Mouse (Mus musculus): ENCODE measurements around the gene Samd8.

Gene Samd8

DNA sequence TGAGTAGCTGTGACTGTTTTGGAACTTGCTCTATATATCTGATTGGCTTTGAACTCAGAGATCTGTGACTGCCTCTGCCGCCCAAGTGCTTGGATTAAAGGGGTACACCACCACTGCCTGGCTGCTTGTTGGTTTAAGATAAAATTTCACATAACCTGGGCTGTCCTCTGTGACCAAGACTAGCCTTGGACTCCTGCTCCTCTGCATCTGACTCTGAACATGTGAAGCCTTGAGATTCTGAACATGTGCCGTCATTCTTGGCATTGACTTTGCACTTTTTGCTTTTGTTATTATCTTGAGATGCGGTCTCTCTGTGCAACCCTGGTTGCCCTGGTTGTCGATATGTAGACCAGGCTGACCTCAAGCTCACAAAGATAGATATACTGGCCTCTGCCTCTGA, 41.4 kb downstream of the Samd8 start:
- in situ Hi-C loops (cut with MseI, MboI): no loop called here

DNA sequence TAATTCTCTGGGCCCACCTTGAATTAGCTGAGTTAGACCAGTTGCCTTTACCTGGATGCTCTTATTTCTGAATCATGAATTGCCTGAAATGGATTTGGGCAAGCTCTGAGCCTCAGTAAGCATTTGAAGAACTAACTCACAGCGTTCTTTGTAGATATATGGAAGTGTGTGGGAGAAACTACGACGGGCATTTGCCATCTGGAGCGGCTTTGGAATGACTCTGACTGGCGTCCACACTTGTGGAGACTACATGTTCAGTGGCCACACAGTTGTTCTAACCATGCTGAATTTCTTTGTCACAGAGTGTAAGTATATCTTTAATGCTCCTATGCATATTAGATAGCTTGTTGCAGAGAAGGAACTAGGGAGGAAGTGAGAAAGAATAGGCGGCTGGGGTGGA, 41.9 kb downstream of the Samd8 start:
- in situ Hi-C loops (cut with MseI, MboI): no loop called here

DNA sequence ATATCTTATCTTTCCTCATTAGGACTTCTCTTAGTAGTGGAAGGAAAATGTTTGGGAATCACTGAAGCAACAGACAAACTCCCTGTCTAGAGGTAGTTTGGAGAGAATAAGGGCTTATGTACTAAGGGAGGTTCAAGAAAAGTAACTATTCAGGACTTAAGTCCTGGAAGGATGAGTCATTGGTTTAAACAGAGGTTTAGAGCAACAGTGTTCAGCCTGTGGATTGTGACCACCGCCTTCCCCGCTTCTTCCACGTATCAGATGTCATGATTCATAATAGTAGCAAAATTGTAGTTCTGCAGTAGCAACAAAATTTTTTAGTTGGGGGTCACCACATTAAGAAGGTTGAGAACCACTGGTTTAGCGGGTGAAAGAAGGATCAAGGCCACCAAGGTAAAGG, 50.3 kb downstream of the Samd8 start:
- in situ Hi-C loops (cut with MseI, MboI): no loop called here

DNA sequence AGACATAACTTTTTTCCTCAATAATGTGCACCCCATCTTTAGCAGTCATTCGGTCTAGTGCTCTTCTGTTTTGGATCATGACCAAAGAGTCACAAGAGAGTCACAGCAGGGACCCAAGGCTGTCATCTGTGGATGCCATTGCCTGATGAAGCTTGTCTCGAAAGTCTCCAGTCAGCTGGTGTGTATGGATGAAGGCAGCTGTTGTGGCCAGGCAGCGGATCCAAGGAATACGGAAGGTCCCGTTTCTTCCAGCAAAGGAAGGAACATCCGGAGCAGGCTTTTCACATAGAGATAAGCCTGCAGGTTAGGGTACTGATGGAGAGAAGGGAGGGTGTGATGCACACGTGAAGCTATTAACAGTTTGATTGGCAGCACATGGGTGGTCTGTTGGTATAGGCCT, 51.3 kb downstream of the Samd8 start:
- in situ Hi-C loops (cut with MseI, MboI): no loop called here

DNA sequence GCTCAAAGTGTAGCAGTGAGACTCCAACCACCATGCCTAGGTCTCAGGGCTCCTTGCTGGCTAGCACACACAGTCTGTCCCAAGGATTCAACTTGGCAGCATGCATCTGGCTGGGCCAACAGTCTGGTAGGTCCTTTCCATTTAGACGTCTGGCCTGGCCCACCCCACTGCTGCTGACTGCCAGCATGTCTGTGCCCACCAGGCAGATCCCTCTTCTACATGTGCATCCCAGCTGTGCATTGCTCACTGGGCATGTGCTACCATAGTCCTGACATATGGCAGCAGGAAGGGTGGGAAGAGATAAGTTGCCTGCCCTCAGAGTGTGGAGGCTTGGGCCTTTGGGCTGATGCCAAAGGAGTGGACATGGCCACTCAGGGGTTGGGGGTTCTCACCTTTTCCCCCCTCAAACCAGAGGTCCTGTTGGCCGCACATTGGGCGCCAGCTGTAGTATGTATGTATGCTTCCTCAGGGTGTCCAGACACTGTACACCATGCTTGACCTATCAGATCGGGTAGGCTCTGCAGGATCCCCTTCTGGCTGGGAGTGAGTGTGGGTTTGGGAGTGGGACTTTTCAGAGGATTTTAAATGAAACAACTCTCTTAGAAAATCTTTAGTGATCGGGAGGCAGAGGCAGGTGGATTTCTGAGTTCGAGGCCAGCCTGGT, 52.3 kb downstream of the Samd8 start:
- in situ Hi-C loops (cut with MseI, MboI): no loop called here

DNA sequence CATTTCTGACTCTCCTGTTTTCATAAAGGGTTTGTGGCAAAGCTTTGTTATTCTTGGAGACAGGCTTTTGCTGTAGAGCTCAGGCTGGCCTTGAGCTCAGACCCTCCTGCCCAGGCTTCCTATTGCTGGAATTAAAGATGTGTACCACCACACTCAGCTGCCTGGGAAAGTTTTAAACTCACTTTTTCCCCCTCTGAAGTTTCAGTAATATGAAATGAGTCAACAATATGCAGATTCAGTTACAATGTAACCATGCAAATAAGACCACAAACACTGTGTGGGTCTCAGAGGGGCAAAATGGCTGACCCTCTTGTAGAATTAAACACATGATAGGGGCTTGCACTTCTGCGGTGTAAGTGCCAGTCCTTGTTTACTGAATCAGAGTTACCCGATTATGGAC, 55.9 kb downstream of the Samd8 start:
- in situ Hi-C loops (cut with MseI, MboI): no loop called here

DNA sequence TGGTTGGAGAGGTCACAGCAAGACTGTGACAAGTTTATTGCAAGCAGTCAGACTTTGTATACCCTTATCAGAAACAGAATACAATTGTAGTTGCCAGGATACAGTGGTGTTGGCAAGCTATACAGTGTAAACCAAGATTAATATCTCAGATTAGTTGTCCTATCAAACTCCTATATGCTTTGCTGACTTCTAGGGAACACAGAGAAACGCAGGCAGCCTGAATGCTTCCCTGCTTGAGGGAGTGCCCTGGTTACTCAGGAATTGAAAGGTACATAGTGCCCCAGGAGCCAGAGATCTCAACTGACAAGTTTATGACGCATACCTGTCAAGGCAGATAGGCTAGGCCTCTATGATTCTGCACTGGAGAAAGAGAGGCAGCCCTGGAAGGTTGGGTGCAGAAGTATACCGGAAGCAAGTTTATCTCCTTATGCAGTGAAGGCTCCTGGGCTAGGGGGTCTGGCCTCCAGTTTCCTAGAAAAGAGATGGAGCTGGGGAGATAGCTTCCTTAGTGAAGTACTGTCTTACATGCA, 56.4 kb downstream of the Samd8 start:
- in situ Hi-C loops (cut with MseI, MboI): no loop called here

DNA sequence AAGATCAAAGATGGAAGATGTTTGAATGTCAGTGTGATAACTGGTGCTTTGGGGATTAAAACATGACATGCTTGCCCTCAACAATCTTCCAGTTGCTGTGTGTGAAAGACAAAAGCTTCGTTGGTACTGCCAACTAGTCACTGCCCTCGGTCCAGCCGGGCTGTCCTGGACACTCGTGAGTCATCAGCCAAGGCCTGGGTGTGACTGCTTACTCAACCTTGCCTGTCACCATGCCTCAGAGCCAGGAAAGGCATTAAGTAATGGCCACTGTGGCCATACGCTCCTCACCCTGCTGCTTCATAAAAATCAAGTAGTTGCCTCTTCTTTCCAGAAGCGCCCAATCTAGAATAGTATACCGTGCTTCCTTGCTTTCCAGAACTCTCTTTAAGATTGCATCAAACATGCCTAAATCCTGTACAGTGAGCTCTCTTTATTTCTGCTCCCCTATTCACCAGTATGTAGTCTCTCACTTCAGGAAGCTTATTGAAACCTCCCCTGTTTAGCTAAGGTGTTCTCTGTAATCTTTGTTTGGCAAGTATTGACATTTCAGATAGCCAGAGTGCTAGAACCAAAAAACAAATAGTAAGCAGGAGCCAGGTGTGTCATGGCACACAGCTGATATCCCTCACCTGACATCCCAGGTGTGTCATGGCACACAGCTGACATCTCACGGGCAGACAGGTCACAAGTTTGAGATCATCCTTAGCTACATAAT, 58.0 kb downstream of the Samd8 start:
- in situ Hi-C loops (cut with MseI, MboI): no loop called here

DNA sequence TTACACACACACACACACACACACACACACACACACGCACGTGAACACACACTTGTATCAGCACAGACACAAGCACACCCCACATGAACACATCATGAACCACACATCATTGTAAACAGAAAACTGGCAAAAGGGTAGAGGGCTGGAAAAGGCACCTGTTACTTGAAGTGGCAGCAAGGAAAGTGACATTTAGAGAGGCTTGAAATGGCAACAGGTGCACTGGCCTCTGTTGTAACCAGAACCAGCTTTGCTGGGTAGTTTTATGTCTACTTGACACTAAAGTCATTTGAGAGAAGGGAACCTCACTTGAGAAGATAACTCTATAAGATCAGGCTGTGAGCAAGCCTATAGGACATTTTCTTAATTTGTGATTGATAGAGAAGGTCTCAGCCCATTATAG, 59.1 kb downstream of the Samd8 start:
- in situ Hi-C loops (cut with MseI, MboI): no loop called here

DNA sequence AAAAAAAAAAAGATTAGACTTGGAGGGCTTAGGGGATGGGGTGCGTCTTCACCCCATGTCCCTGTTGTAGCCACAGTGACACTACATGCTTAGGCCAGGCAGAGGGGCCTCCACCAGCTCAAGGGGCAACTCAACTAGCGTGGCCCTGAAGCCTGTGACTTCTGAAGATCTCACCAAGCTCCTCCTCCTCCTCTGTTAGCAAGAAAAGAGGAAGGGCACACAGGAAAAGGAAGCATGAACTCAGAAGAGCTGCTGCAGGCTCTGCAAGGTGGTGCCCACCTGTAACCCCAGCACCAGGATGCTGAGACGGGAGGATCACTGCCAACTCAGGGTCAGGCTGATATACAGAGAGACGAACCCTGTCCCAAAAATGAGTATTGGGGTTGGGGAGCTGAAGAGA, 61.0 kb downstream of the Samd8 start:
- in situ Hi-C loops (cut with MseI, MboI): no loop called here

DNA sequence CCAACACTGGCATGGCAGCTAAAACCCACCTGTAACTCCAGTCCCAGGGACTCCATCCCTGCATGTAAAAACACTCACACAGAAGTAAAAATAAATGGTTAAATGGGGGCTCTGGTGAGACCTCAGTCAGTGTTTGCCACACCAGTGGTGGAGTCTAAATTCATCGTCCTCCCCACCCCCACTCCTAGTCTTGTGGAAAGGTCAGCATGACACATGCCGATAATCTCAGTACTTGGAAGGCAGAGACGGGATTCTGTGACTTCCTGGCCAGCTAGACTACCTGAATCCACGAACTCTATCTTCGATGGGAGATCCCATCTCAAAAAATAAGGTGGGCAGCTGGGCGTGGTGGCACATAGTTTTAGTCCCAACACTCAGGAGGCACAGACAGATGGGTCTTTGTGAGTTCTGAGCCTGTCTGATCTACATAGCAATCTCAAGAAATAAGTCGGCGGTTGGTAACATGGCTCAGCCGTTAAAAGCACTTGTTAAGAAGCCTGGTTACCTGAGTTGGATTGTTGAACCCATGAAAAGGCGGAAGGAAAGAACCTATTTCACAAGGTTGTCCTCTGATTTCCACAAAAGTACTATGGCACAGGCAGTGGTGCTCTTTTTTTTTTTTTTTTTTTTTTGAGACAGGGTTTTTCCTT, 61.5 kb downstream of the Samd8 start:
- in situ Hi-C loops (cut with MseI, MboI): no loop called here

DNA sequence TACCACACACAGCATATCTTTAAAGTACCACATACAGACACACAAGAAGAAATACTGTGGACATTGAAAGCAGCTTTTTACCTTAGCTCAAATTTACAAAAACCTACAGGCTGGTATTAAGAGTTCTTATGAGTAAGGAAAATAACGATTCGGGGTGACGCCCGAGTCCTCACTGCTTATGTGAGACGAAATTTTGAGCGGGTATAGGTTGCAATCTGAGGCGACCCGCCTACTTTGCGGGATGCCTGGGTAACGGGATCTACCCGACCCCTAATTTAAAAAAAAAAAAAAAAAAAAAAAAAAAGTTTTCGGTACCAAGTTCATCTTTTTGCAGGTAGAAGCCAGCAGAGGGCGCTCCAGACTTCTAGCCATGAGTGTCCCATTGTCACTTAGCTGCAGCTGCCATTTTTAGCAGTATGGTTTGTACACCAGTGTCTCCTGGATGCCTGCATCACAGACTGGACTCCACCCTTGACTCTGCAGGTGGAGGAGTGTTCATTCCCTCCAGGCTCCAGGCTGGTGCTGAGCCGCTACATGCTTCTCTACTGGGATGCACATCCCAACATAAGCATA, 62.3 kb downstream of the Samd8 start:
- in situ Hi-C loops (cut with MseI, MboI): no loop called here

DNA sequence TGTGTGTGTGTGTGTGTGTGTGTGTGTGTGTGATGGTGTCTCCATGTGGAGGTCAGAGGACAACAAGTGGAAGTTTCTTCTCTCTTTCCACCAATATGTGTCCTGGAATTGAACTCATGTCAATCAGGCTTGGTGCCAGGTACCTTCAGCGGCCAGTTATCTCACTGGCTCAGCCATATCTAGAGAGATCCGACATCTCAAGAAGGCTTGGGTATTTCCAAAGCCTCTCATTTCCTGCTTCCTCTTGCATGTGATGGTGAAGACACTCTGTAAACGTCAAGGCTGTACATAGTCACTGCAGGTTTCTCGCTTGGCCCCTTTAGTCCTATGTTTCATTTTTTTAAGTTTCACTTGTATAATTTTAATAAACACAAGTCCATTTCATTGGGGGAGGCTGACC, 62.9 kb downstream of the Samd8 start:
- in situ Hi-C loops (cut with MseI, MboI): no loop called here

DNA sequence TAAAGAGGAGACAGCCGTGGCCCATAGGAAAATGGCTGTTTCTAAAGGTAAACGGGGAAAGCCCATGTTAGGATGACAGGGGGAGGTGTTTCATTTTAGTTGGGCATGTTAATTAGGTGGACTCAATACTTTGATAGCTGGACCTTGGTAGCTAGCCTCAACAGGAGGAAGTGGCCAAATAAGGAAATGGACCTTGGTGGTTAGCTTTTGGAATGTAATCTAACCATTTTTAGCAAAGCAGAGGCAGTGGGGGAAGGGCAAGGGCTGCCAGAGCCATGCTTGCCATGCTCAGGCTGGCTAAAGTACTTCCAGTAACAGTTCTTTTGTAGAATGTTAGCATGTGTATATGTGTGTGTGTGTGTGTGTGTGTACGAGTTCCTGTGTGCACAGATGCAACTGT, 63.5 kb downstream of the Samd8 start:
- in situ Hi-C loops (cut with MseI, MboI): no loop called here

DNA sequence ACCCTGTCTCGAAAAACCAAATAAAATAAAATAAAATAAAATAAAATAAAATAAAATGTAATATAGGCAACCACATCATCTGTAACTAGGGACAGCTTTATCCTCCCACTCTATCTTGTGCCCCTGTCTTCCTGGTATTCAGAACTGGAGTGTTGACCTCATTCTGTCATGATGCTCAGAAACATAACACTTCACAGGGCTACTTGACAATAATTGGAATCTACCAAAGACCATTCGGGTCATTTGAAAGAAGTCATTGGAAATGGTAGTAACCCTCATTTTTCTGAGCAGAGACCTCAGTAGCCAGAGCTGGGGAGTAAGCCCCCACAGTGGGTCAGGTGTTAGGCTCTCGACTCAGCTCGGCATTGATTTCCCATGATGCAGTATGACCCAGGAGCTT, 64.3 kb downstream of the Samd8 start:
- in situ Hi-C loops (cut with MseI, MboI): no loop called here

DNA sequence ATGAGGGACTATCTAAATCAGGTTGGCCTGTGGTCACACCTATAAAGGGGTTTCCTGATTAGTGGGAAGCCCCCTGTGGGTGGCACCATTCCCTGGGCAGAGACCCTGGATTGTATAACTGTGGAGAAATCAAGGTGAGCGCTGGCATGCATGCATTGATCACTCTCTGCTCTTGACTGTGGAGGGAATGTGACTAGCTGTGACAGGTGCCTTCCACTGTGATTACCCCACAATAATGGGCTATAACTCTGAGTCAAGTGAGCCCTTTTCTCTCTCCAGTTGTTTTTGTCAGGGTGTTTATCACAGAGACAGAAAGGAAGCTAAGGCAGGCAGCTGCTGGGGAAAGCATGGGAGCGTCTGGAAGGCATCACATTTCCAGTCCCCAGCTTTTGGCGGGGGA, 65.9 kb downstream of the Samd8 start:
- in situ Hi-C loops (cut with MseI, MboI): no loop called here

DNA sequence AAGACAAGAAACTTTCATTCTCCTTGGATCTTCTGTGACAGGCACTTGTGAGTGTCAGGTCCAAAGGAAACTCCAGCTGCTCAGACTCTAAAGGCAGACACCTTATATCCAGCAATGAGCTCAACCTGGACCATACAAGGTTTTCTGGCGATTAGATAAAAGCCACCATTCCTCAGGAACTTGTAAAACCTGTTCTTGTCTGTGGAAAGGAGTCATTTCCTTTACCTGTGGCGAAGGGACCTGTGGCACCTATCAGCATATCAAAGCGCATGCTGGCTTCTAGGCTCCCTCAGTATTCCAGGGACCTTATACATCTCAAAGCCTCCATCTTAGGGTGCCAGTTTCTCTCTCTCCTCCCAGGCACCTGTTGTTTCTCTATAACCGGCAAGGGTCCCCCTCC, 67.1 kb downstream of the Samd8 start:
- in situ Hi-C loops (cut with MseI, MboI): no loop called here

DNA sequence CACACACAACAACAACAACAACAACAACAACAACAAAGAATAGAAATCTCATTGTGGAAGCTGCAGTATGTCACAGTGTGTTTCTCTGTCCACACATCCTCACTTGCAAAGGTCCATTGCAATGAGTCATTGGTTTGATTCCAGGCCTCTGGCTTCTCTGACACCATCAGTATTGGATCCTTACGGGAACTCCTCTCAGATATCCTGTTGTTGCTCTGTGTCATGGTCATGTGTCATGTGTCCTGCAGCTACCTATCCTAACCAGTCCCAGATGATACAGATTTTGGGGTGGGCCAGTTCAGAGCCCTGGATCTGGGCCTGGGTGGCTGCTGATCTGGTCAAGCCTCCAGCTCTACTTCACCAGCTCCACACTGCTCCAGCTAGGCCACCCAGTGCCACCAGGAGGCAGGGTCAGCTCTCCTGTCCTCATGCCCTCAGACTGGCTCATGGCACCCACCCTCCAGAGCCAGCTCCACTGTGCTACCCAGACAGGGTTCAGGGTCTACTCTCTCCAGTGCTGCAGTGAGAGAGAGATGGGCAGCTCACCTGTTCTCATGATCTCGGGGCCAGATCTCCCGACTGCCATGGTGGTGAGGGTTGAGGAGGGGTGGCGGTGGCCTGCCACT, 70.7 kb downstream of the Samd8 start:
- in situ Hi-C loops (cut with MseI, MboI): no loop called here

DNA sequence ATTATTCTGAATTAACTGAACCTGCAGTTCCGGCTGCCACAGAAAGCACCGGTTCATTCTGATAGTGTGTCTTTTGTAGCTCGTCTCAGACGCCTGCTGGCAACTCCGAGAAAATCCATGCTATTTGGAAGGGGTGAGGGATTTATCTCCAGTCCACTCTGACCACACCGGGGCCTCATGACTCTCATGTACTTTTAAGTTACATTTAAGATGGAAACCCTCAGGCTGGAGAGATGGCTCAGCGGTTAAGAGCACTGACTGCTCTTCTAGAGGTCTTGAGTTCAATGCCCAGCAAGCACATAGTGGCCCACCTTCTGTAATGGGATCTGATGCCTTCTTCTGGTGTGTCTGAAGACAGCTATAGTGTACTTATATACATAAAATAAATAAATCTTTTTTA, 72.0 kb downstream of the Samd8 start:
- in situ Hi-C loops (cut with MseI, MboI): no loop called here

DNA sequence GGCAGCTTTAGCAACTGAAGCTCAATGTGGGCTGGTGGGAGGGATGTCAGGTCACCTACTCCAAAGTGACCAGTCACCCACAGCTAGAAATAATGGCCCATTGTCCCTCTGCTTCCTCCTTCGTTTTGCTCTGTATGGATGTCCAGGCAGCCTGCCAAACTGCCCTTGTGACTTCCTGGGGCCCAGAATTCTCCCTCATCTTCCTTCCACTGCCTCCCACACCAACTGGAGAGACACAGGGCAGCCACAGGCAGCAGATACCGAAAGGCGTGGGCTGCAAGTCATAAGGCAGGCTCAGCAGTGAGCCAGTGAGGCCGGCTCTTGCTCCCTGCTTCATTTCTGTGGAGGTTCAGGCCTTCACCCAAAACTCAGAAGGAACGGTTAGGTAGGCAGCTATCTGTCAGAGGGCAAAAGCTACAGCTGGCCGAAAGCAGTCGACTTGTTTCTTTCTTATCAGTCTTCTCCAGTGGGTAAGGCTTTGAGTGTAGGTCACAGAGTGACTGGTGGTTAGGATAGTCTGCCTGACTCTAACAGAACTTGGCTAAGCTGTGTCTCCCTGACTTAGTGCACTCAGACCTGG, 72.6 kb downstream of the Samd8 start:
- in situ Hi-C loops (cut with MseI, MboI): no loop called here

DNA sequence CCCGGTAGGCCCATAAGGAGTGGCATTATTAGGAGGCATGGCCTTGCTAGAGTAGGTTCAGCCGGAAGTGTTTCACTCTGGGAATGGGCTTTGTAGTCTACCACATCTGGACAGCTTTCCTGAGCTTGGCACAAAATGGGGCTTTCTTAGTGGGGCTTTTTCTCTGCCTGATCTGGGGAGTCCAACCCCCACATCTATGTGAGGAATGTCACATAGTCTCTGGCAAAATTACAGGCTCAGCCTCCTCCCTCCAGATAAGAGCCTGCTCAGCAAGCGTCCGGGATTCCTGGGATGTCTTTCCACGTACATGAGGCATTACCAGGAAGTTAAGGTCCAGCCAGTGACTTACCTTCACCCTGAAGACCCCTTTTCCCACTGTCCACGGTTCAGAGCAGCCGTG, 73.6 kb downstream of the Samd8 start:
- in situ Hi-C loops (cut with MseI, MboI): no loop called here

DNA sequence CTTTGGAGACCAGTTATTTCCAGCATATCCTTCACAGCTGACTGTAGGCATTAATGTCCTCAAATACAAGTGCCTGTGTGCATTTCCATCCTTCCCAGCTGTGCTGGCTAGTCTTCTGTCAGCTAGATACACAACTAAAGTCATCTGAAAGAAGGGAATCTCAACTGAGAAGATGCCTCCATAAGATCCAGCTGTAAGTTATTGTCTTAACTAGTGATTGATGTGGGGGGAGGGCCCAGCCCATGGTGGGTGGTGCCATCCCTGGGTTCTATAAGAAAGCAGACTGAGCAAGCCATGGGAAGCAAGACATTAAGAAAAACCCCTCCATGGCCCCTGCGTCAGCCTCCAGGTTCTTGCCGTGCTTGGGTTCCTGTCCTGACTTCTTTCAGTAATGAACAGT, 74.6 kb downstream of the Samd8 start, which contains the start of gene Vdac2:
Gene Vdac2 (plus strand): TSS at position 301 of the 400 bp plus-strand sequence.
- in situ Hi-C loops (cut with MseI, MboI): no loop called here

All from mouse trophoblast stem cell (cell line).